Mouse (Mus musculus) CH12F3 (cell line): ENCODE data around the gene Fuca1.

ENCODE experiments used
- in situ Hi-C: fragments of 300-500 bp; cut with MboI; formaldehyde crosslinking; loops from 2 replicates; pipeline ENCODE4 v1.14.3; 2020; ENCODE audit warnings: low sequenced_read_pairs

Gene Fuca1

GRCm38 (mm10) chr4:135888448-135889057 is 32.0 kb upstream of the Fuca1 start:
- in situ Hi-C loops: no loop called here

- in situ Hi-C loops: no loop called here
These were observed 31.2 kb upstream of the Fuca1 start for GRCm38 (mm10) chr4:135889146-135889883.

- in situ Hi-C loops: no loop called here
These were observed 30.7 kb upstream of the Fuca1 start for GRCm38 (mm10) chr4:135889884-135890283.

GRCm38 (mm10) chr4:135891539-135891938 is 29.0 kb upstream of the Fuca1 start:
- in situ Hi-C loops: no loop called here

GRCm38 (mm10) chr4:135892884-135893283 is 27.7 kb upstream of the Fuca1 start:
- in situ Hi-C loops: no loop called here

- in situ Hi-C loops: no loop called here
These were observed 25.4 kb upstream of the Fuca1 start, which contains the start of gene Cnr2 for GRCm38 (mm10) chr4:135895071-135895571. Cnr2 (plus strand) TSS chr4:135895394.

GRCm38 (mm10) chr4:135896157-135896556 is 24.4 kb upstream of the Fuca1 start:
- in situ Hi-C loops: no loop called here

GRCm38 (mm10) chr4:135898380-135899049 is 22.0 kb upstream of the Fuca1 start:
- in situ Hi-C loops: no loop called here

GRCm38 (mm10) chr4:135899050-135899448 is 21.5 kb upstream of the Fuca1 start:
- in situ Hi-C loops: no loop called here

GRCm38 (mm10) chr4:135900008-135900407 is 20.5 kb upstream of the Fuca1 start:
- in situ Hi-C loops: no loop called here

- in situ Hi-C loops: no loop called here
These were observed 17.8 kb upstream of the Fuca1 start for GRCm38 (mm10) chr4:135902606-135903242.

- in situ Hi-C loops: no loop called here
These were observed 15.7 kb upstream of the Fuca1 start for GRCm38 (mm10) chr4:135904810-135905209.

GRCm38 (mm10) chr4:135906633-135907032 is 13.9 kb upstream of the Fuca1 start:
- in situ Hi-C loops: no loop called here

GRCm38 (mm10) chr4:135909326-135910066 is 11.0 kb upstream of the Fuca1 start:
- in situ Hi-C loops: no loop called here

GRCm38 (mm10) chr4:135911531-135911930 is 9.0 kb upstream of the Fuca1 start:
- in situ Hi-C loops: no loop called here

GRCm38 (mm10) chr4:135912164-135912563 is 8.4 kb upstream of the Fuca1 start:
- in situ Hi-C loops: no loop called here

- in situ Hi-C loops: no loop called here
These were observed 7.7 kb upstream of the Fuca1 start for GRCm38 (mm10) chr4:135912835-135913234.

- in situ Hi-C loops: no loop called here
These were observed 7.1 kb upstream of the Fuca1 start for GRCm38 (mm10) chr4:135913433-135913832.

GRCm38 (mm10) chr4:135918635-135919279 is 1.8 kb upstream of the Fuca1 start:
- in situ Hi-C loops: loop anchor here (5.0 kb wide), 1 partner anchor 36 kb away; no protein-coding TSS in a partner anchor

- in situ Hi-C loops: loop anchor here (5.0 kb wide), 1 partner anchor 37 kb away; no protein-coding TSS in a partner anchor
These were observed 1.3 kb upstream of the Fuca1 start for GRCm38 (mm10) chr4:135919280-135919639.
